Mouse (Mus musculus) CD4-positive, CD25-positive, alpha-beta regulatory T cell, adult 2 months (primary cell): ENCODE measurements around the gene Ogfod2.

Experiments
- DNase-seq: peaks from one replicate; pipeline ENCODE4 v3.0.0-alpha.2; 2012; ENCODE audit warnings: low read depth, low spot score

Ogfod2 gene

DNA sequence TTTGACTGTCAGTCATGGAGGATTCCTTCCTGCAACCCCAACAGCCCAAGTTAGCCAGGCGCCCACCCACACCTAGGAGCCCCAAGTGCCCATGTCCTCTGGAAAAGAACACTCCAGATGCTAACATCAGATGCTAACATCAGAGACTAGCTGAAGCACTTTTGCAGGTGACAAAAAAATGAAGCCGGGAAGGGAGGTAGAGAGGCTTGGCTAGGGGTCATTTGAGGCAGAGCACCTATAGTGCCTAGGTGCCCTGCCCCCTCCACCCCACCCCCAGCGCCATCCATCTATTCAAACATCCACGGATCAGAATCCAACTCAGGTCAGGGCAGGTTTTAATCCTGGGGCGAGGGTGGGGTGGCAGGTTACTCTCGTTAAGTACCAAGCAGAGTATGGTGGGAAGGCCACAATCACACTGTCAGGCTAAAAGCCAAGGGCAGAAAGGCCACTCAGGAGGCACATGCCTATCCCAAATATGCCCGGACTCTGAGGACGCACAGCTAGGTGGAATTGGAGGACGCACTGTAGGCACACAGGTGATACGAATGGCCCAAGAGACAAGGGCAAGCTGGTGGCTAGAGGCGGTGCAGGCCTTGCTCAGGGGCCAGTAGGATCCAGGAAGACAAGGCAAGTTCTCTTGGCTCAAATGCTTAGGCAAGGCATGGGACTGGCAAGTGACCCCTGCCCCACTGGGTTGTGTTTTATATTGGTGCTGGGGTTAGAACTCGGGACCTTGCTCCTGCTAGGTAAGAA lies 18.1 kb upstream of the Ogfod2 start:
- no peak for DNase-seq

DNA sequence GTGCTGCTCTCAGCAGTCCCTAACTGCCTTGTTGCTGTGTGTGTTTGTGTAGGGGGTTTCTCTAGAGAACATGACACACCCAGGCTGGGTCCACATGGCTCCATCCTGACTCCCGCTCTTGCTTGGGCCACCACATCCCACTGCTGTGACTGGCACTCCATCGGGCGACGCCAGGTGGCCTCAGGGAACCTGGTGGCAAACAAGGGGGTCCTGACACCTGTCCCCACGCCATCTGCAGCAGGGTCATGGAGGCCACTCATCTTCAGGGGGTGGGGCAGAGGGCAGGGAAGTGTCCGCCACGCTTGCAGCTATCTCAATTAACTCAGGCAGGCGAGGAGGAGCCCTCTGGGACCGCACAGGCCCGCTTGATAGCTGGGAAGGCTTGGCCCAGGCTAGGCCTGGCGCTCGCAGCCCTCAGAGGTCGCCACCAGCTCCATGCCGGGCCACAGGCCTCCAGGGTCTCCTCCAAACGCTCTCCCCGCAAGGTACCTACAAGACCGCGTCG lies 17.0 kb upstream of the Ogfod2 start:
- no peak for DNase-seq

DNA sequence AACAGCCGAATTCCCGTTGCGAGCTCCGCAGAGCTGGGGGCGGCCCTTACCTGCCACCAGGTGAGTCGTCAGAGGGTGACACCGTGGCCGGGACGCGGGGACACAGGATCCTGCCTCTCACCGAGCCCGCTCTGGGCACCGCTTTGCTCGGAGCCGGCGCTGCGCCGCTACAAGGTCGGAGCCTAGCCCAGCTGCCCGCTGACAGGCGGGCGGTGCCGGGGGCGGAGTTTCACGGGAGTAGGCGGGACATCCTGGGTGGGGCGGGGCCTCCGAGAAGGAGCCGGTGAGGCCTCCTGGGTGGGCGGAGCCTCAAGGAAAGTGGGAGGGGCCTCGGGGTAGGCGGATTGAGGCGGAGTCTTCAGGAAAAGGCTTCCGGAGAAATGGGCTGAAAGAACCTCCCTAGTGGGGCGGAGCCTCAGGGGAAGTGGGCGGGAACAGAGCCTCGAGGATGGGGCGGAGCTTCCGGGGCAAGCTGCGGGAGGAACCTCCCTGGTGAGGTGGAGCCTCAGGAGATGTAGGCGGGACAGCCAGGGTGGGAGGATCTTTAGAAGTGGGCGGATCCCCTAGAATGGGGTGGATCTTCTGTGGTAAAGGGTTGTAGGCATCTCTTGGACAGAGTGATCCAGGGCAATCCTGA lies 16.4 kb upstream of the Ogfod2 start, which contains the start of gene Abcb9:
Abcb9 (minus strand) TSS at position 203 of the 637 bp plus-strand sequence.
- peak; percentile 93 for DNase-seq

- DNase-seq: no peak
Measured at GRCm38 (mm10) chr5:124098923-124099322, 13.2 kb upstream of the Ogfod2 start.

- DNase-seq: no peak
Measured at GRCm38 (mm10) chr5:124100128-124101044, 11.7 kb upstream of the Ogfod2 start.

GRCm38 (mm10) chr5:124102326-124102725 lies 9.8 kb upstream of the Ogfod2 start:
- no peak for DNase-seq

DNA sequence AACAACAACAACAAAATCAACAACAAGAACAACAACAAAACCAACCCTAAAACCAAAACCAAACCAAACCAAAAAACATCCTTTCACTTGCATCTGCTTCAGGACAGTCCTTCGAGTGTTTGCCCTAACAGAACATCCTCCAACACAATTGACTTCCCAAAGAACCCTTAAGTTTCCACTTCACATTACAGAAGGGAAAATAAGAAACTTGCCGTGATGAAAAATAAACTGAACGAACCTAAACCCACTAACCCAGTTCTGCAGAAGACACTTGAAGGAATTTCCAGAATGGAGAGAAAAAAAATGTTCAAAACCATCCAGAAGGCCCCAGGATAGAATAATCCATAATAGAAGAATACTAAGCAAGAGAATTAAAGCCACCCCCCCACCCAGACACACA lies 9.1 kb upstream of the Ogfod2 start:
- DNase-seq: no peak

DNA sequence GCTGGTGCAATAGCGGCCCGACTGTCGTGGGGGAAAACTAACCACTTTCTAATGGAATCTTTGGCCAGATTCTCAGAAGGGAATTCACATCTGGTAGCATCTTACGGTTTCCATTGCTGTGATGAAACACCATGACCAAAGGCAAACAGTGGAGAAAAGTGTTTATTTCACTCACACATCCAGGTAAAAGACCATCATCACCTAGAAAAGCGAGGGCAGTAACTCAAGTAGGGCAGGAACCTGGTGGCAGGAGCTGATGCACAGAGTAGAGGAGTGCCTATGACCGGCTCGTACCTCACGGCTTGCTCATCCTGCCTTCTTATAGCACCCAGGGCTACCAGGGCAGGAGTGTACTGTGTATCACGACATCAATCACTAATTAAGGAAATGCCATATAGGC lies 8.5 kb upstream of the Ogfod2 start:
- no peak for DNase-seq

DNA sequence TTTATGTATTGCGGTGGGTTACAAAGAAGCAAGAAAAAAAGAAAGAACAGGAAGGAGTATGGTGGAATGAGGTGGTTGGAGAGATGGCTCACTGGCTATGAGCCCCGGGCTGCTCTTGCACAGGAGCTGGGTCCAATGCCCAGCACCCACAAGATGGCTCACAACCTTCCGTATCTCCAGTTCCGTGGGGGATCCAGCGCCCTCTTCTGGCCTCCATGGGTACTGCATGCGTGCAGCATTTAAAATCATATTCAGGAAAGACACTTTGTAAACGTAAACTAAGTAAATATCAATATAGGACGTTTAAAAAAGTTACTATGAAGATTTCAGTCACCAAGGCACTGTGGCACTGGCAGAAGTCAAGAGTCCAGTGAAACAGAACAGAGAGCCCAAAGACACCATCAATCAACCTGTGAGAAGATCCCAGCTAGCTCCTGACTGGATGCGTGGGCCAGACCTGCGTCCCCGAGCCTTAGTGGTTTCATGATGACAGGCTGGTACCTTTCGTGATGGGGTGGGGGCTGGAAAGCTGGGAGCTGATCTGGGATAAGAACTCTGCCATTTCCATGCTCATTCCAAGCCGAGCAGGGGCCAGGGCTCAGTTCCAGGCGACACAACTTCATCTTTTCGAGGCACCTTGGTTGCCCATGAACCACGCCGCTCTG lies 888 bp upstream of the Ogfod2 start:
- DNase-seq: peak; percentile 84

DNA sequence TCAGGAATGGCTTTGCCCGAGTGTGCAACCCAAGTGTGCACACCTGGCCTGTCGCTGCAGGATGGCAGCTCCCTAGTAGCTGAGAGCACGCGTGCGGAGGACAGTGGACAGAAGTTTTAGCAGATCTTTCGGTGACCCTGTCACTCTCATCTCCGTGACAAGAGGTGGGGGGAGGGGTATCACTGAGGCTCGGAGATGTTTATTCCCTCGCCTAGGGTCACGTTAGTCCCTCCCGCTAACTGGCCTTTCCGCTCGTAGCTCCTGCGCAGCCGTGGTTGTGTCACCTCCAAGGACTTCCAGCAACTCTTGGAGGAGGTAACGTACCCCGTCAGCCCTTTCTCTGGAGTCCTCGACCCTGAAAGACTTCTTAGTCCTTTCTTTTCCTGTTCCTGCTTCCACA lies 434 bp downstream of the Ogfod2 start:
- no peak for DNase-seq

DNA sequence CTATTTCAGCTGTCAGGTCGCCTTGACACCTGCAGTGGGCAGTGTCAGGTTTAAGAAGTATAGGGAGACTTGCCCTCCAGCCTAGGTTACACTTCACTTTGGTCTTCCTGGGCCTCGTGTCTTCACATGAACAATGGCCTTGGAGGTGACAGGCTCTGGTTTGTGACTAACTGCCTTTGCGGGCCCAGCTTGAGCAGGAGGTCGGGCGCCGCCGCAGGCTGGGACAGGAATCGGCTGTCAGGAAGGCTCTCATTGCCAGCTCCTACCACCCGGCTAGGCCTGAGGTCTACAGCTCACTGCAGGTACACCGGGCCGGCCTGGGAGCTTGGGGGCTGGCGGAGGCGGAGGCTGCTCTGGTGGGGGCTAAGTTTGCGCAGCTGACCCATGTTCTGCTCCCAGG lies 933 bp downstream of the Ogfod2 start:
- peak; percentile 79 for DNase-seq

- DNase-seq: no peak
Measured at GRCm38 (mm10) chr5:124114276-124115025, 2.4 kb downstream of the Ogfod2 start.

DNA sequence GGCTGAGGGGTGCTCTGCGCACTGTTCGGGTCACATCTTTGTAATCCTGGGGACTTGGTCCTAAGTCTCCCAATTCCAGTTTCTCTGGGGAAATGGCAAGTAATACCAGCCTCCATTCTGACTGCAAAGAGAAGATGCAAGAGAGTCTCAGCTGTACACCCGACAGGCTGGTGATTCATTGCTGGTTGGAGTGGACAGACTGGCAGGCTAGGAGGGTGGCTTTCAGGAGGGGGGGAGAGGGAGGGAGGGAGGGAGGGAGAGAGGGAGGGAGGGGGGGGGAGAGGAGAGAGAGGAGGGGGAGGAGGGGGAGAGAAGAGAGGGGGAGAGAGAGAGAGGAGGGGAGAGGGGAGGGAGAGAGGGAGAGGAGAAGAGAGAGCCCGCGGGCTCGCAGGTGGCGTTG lies 3.4 kb downstream of the Ogfod2 start:
- no peak for DNase-seq

GRCm38 (mm10) chr5:124115990-124116845 lies 4.1 kb downstream of the Ogfod2 start, which contains the start of gene Arl6ip4:
TSS of gene Arl6ip4 (plus strand) at chr5:124116089.
- DNase-seq: peak; percentile 79

DNA sequence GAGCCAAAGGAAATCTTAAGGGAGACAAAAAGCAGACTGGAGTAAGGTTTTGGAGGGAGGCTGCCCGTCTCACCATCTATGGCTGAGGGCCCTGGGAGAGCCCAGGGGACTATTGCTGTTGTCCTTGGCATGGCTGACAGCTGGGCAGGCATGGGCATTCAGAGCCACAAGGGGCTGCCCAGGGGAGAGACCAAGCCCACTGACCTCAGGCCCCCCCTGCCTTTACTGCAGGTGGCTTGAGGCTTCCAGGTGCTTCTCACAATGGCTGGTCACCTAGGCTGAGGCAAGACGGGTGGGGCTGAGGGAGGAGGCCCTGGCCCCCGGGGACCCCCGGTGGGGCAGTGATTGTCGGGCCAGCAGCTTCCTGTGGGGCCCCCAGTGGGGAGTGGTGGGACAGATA lies 7.1 kb downstream of the Ogfod2 start:
- no peak for DNase-seq

- DNase-seq: no peak
Measured at GRCm38 (mm10) chr5:124122357-124122756, 10.3 kb downstream of the Ogfod2 start.

DNA sequence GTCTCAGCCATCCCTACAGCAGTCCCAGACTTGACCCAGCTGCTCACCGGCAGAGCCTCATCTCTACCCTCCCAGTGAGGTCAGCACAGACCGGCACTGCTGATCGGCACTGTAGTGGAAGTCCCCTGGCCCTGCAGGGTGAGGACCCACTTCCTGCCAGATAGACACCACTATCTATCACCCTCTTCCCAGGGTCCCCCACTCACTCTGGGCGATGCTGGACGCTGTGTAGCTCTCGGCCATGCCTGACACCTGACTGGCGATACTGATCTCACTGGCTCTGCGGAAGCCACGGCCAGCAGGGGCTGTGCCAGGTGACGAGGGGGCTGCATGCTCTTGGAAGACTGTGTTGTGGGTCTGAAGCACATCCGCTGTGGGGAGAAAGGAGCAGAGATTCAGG lies 13.0 kb downstream of the Ogfod2 start:
- no peak for DNase-seq

GRCm38 (mm10) chr5:124134261-124134660 lies 22.2 kb downstream of the Ogfod2 start:
- no peak for DNase-seq

- no peak for DNase-seq
Measured at GRCm38 (mm10) chr5:124138066-124138465, 26.0 kb downstream of the Ogfod2 start.

- DNase-seq: no peak
Measured at GRCm38 (mm10) chr5:124149028-124149427, 36.9 kb downstream of the Ogfod2 start.
